Mouse (Mus musculus): ENCODE measurements around the gene Tubb4b. TPM values are rescaled to one million over a fixed set of nuclear protein-coding genes. Genes with fewer than 3 reads are reported as not detected.
A peak's percentile ranks its signal among the peaks of the same experiment; 100 is the strongest.

The Tubb4b gene
- total RNA-seq, 2 experiments from 2014 or later, result 185 to 269 TPM

DNA sequence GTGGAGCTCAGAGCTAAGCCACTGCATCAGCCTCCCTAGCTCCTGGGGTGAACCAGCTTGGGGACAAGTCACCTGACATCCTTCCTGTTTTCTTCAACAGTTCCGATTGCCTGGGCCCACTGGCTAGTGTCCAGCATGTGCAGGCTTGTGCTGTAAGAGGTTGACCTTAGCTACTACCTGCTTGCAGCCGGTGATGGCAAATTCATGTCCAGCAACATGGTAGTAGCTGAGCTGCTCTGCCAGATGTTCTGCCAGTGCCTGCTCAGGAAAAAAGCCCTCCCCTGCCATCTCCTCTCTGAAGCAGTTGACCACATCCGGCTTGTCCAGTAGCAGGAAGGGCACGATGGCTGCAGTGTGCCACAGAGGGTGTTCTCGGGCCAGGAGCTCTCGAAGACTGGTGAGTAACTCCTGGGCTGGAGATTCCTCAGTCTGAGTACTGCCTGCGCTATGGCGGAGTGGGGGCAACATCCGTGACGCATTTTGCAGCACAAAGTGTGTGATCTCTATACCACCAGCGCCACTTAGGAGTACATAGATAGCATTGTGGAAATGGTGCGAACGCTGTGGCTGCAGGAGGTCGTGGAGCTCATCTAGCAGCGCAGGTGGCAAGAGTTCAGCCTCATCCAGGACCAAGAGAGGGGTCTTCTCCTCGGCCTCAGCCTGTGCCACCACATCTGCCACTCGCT lies 29.9 kb downstream of the Tubb4b start:
- no peak for TF ChIP-seq CTCF (IDR thresholded peaks at IDR 0.05)
- Histone ChIP-seq H3K27ac (peak overlapping the region; percentile 86), H3K4me3 (peak overlapping the region; percentile 69)

DNA sequence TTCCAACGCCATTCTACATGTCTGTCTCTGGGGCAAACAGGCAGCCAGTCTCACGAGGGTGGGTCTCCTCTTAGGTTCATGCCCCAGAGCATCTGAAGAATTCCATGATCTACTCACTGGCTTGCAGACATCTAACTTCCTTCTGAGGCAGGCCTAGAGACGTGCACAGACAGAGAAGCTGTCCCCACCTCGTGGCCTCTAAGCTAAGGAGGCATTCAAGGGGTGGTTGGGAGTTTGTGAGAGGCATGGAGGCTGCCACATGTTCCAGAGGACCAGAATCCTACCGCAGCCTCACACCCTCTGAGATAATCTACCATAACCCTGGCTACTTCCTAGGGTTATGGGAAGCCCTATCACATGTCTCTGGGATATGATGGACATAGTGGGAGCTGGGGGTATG lies 30.5 kb downstream of the Tubb4b start:
- intact Hi-C loops (cut with DNase I), result loop anchor here (2.0 to 5.0 kb wide), 3 partner anchors 61 to 138 kb away; partner anchors contain the start of genes Anapc2, Man1b1, Ssna1 and Tmem203
- H3K27ac ChIP-seq, result peak overlapping the region; percentile 86
- no peak for TF ChIP-seq CTCF (IDR thresholded peaks at IDR 0.05)
- H3K4me3 ChIP-seq, result peak overlapping the region; percentile 69
- DNase-seq, result no peak

More for the DNA sequence above, 29.9 kb downstream of the Tubb4b start:
- no peak for DNase-seq
- intact Hi-C loops (cut with DNase I), result loop anchor here (2.0 to 5.0 kb wide), 3 partner anchors 60 to 138 kb away; partner anchors contain the start of genes Anapc2, Man1b1, Ssna1 and Tmem203

DNA sequence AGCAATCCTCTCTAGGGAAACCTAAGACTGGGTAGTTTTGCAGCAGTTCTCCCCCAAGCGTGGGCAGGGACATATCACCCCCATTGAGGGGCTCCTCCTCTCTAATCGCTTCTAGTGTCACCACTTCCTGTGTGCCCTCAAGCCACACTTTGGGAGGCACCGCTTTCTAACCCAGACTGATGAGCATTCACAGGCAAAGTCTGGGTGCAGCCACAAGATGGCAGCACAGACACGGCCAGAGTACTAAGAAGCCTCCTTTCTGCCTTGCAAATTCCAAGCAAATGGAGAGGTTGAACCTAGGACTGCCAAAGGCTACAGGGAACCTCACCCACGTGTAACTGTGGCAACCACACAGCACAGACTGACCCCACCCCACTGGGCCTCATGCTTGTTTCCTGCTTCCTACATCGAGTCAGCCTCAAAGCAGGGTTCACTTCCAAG lies 31.2 kb downstream of the Tubb4b start:
- Histone ChIP-seq H3K4me3 (peak overlapping the region; percentile 30), H3K27ac (peak overlapping the region; percentile 86)
- DNase-seq, result peak; percentile 89
- peak; percentile 96 for TF ChIP-seq CTCF (IDR thresholded peaks at IDR 0.05)
- intact Hi-C loops (cut with DNase I), result loop anchor here (1.0 to 5.0 kb wide), 4 partner anchors 35 to 139 kb away; partner anchors contain the start of genes Anapc2, Man1b1 and Ssna1

DNA sequence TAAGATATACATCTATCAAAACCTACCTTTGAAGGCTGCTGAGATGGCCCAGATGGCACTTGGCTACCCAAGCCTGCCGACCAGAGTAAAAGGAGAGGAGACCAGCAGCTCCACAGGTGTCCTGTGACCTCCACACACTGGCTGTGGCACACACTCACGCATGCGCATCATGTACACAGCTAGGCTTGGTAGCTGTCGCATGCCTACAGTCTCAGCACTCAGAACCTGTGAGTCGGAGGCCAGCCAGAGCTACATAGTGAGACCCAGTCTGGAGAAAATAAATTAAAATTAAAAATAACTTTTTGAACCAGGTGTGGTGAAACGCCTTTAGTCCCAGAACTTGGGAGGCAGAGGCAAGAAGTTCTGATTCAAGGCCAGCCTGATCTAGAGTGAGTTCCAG lies 36.7 kb downstream of the Tubb4b start:
- Histone ChIP-seq H3K27ac (no peak overlapping the region), H3K4me3 (no peak overlapping the region)
- no peak for TF ChIP-seq CTCF (IDR thresholded peaks at IDR 0.05)
- DNase-seq, result no peak
- intact Hi-C loops (cut with DNase I), result no loop called here

DNA sequence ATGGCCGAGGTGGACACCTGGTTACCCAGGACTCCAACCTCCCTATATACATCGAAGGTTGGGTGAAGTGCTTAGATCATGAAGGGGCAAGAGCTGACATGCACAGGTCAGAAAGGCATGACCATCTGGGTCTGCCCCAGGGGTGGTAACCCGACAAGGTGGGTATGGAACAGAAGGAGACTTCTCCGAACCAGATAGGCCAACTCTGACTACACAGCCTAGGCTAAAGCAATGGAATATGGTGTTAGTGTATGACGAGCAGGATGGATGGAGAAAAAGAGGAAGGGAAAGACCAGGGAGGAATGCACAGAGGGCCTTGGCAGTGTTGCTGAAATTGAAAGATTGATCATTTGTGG lies 37.9 kb downstream of the Tubb4b start:
- intact Hi-C loops (cut with DNase I), result no loop called here
- peak overlapping the region; percentile 79; the same call in 1 of the 2 replicates for H3K27ac ChIP-seq
- no peak for TF ChIP-seq CTCF (IDR thresholded peaks at IDR 0.05)
- no peak overlapping the region for H3K4me3 ChIP-seq
- DNase-seq, result no peak

DNA sequence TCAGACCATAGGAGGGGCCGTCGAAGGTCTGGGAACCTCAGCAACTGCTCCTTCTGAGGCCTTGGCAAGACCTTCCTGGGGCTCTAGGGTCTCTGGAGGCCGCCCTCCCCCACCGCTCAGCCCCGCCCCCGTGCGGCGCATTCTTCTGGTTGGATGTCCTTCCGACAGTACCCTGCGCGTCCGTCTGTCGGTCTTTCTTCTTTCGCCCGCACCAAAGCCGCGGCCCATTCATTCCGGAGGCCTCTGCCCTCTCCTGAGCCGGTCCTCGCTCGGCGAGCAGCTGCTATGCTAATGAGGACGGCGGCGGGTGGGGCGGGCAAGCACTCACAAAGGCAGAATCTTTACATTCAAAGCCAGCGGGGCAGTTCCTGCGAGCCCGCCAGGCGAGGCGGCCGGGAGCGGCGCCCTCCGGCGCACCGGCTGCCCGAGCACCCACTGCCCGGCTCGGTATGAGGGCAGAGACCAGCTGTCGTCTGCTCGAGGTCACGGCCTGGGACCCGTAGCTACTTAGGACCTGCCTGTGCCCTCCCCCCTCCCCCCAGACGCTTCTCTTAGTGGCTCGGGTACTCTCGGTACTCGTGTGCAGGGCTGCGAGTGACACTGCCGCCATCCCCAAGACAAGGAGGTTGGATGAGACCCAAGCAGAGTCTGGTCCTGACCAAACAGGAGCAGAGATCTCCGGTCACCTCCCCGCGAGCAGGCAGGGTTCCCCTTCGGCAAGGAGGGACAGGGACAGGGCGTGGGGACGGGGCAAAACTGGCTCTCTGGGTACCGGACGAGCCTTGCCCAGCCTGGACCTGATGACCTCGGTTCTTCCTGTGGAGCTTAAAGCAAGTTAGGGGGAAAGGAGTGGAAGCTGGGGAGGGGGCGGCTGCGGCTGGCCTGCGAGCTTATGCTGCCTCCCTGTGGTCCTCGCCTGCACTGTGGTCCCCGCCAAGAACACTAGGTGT lies 38.6 kb downstream of the Tubb4b start:
- peak; percentile 59 for DNase-seq
- TF ChIP-seq CTCF (IDR thresholded peaks at IDR 0.05), result peak; percentile 50

DNA sequence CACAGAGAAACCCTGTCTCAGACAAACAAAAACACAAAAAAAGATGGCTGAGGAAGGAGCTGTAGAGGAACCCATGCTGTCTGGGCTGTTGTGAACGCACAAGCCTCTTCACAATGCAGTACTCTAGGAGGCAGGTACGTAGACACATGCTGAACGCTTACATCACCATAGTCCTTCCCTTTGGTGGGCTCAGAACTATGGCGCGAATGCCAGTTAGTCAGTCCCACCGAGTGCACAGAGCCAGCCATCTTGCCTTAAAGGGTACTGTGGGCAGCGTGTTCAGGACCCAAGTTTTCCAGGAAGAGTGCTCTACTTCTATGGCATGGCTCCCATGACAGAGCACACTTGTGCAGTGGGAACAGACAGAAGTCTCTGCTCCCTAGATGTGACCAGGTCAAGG lies 40.0 kb downstream of the Tubb4b start:
- no peak for TF ChIP-seq CTCF (IDR thresholded peaks at IDR 0.05)
- DNase-seq, result no peak
- H3K27ac ChIP-seq, result peak overlapping the region; percentile 79

More for the DNA sequence above, 38.6 kb downstream of the Tubb4b start:
- peak overlapping the region; percentile 72 for H3K4me3 ChIP-seq
- intact Hi-C loops (cut with DNase I), result loop anchor here (2.0 kb wide), 1 partner anchor 59 kb away; no protein-coding TSS in a partner anchor
- peak overlapping the region; percentile 79 for H3K27ac ChIP-seq

DNA sequence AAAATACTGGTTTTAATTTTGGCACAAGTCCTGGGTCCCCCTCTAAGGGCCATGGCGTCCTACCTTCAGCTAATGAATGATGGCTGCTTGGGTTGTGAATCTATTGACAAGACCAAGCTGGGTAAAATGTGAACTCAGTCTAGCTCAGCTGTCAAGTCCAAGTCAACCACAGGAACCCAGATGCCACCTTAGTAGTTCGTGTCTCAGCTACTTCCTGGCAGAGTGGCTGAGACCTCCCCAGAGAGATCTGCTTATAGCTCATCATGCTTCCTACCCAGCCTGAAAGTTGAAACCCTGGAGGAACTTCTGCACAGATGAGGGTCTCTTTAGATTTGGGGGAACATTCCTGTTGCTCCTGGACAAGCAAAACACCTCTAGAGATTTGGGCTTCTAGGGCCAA lies 41.2 kb downstream of the Tubb4b start:
- peak overlapping the region; percentile 86 for H3K27ac ChIP-seq
- TF ChIP-seq CTCF (IDR thresholded peaks at IDR 0.05), result no peak
- H3K4me3 ChIP-seq, result peak overlapping the region; percentile 81
- peak; percentile 12 for DNase-seq
- intact Hi-C loops (cut with DNase I), result no loop called here

More for the DNA sequence above, 40.0 kb downstream of the Tubb4b start:
- H3K4me3 ChIP-seq, result peak overlapping the region; percentile 81; the same call in 1 of the 2 replicates
- intact Hi-C loops (cut with DNase I), result loop anchor here (2.0 kb wide), 1 partner anchor 58 kb away; no protein-coding TSS in a partner anchor

DNA sequence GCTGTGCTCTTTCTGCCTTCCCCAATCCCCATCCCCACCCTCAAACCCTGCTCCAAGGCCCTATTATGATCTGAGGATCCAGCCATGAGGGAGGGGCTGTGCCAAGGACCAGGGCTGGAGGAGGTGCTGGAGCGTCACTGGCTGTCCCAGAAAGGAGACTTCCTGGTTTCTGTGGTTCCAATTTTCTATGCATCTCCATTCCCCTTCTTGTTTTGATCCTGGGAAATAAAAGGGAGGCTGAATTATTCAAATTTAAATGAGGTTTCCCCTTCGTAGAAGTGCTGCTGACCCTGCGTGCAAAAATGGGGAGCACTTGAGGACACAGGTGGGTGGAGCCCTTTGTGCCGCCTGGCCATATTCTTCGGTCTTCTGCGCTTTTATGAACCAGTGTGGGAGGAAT lies 41.8 kb downstream of the Tubb4b start:
- Histone ChIP-seq H3K4me3 (peak overlapping the region; percentile 81), H3K27ac (peak overlapping the region; percentile 86)
- intact Hi-C loops (cut with DNase I), result no loop called here
- DNase-seq, result peak; percentile 15
- TF ChIP-seq CTCF (IDR thresholded peaks at IDR 0.05), result no peak

DNA sequence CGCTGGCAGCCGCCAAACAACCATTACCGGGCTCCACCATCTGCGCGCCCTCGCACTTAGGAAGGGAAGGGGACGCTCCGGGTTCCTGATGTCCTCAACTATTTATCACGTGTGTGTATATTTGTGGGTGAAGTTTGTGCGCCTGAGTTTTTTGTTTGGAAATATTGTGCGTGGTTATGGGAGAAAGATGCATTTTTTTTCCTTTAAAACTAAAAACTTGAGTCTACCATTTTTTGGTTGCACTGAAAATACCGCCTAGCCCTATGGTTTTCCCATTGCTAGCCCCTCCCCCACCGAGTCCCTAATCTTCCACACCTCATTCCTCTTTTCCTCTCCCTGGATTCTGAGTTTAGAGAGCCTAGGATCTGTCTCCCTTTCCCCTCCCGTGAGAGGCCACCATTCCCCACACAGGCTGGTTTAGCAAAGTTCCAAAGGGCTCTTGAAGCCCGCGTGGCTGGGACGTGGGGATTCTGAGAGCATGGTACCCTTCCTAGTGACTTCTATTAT lies 42.6 kb downstream of the Tubb4b start:
- H3K27ac ChIP-seq, result peak overlapping the region; percentile 86
- peak; percentile 13 for DNase-seq
- intact Hi-C loops (cut with DNase I), result no loop called here
- H3K4me3 ChIP-seq, result peak overlapping the region; percentile 81
- no peak for TF ChIP-seq CTCF (IDR thresholded peaks at IDR 0.05)

DNA sequence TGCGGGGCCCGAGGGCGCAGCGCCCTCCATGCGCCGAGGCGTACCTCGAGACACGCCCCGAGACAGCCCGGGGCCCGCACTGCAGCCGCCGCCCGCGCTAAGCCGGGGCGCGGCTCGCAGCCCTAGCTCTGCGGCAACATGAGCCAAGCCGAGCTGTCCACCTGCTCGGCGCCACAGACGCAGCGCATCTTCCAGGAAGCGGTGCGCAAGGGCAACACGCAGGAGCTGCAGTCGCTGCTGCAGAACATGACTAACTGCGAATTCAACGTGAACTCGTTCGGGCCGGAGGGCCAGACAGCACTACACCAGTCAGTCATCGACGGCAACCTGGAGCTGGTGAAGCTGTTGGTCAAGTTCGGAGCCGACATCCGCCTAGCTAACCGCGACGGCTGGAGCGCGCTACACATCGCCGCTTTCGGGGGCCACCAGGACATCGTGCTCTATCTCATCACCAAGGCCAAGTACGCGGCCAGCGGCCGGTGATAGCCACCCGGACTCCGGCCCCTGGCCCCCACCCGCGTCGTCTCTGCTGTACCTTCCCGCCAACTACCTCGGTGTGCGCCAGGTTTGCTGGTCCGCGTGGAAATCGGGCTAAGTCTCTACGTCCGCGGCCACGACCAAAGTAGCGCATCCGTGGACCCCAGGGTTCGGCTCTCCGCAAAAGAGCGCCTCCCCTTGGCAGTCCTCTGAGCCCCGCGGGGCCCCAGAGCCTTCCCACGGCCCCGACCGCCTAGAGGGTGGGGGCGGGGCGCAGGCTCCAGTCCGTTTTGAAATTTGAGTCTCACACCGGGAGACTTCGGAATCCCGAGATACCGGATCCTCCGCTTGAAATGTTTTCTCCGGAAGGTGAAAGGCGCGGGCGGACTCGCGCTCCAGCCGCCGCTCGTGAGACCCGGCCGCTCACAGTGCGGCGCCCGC lies 43.3 kb downstream of the Tubb4b start:
- TF ChIP-seq CTCF (IDR thresholded peaks at IDR 0.05), result peak; percentile 32
- Histone ChIP-seq H3K27ac (peak overlapping the region; percentile 86), H3K4me3 (peak overlapping the region; percentile 81)
- DNase-seq, result peak; percentile 62
- intact Hi-C loops (cut with DNase I), result no loop called here
